22 mouse cellular contexts compared by ENCODE assay signal in genomic region chr1:75407056-75407455, GRCm38 (mm10). TPM values are rescaled to one million over a fixed set of nuclear protein-coding genes. Genes with fewer than 3 reads are reported as not detected.
DNase-seq lines count a peak whose midpoint lies in the region; ATAC-seq and TF ChIP-seq lines count a peak whose summit lies in the region.
"Had no signal": no experiment of that assay in that cellular context is flagged by ENCODE, and none has a peak within 500 bp of the region (broad histone marks: within the 10 kb centered on the region; RNA-seq: fewer than 3 reads in every experiment).

No protein-coding gene starts in this region.

- 73% methylated on average over 9 of the region's 9 CpGs for WGBS in heart, adult 2 months
- WGBS in heart, embryonic 13.5 days, result 76% methylated on average over 9 of the region's 9 CpGs

- peak overlapping the region; percentile 32 for H3K9ac ChIP-seq in heart, adult 2 months (ENCODE audit: low read depth, low read length)
- H3K9ac ChIP-seq in heart, embryonic 13.5 days, result peak overlapping the region; percentile 71
- H3K9ac ChIP-seq: embryonic facial prominence, embryonic 12.5 days; forebrain, embryonic 15.5 days; hindbrain, embryonic 15.5 days had no signal

- no peak for TF ChIP-seq EP300 in heart, adult 2 months (IDR thresholded peaks at IDR 0.05; ENCODE audit: insufficient read depth, low read depth, low read length)

- no peak overlapping the region for H3K4me2 ChIP-seq in heart, embryonic 13.5 days
- H3K4me2 ChIP-seq: embryonic facial prominence, embryonic 12.5 days; forebrain, embryonic 15.5 days; hindbrain, embryonic 15.5 days had no signal

- no peak overlapping the region for H3K4me3 ChIP-seq in heart, adult 2 months
- no peak overlapping the region for H3K4me3 ChIP-seq in heart, embryonic 13.5 days
- H3K4me3 ChIP-seq: embryonic facial prominence, embryonic 12.5 days; forebrain, embryonic 15.5 days; hindbrain, embryonic 15.5 days had no signal

- no peaks in the 10 kb centered on the region for H3K36me3 ChIP-seq in heart, adult 2 months (ENCODE audit: control insufficient read depth, insufficient read depth, low read length)
- peaks cover 91% of the 10 kb centered on the region for H3K36me3 ChIP-seq in heart, embryonic 13.5 days
- H3K36me3 ChIP-seq: G1E had no signal

- no peaks in the 10 kb centered on the region for H3K27me3 ChIP-seq in heart, adult 2 months (ENCODE audit: control insufficient read depth, insufficient read depth, low read length)
- no peaks in the 10 kb centered on the region for H3K27me3 ChIP-seq in heart, embryonic 13.5 days (replicated peaks)
- H3K27me3 ChIP-seq: embryonic facial prominence, embryonic 12.5 days; forebrain, embryonic 15.5 days; hindbrain, embryonic 15.5 days had no signal

- H3K27ac ChIP-seq in heart, adult 2 months, result peak overlapping the region; percentile 40; the same call in 1 of the 2 replicates
- H3K27ac ChIP-seq in heart, embryonic 13.5 days (replicated peaks), result peak overlapping the region; percentile 95
- H3K27ac ChIP-seq: embryonic facial prominence, embryonic 12.5 days; forebrain, embryonic 15.5 days; hindbrain, embryonic 15.5 days had no signal

- no peaks in the 10 kb centered on the region for H3K9me3 ChIP-seq in heart, embryonic 13.5 days
- H3K9me3 ChIP-seq: embryonic facial prominence, embryonic 12.5 days; forebrain, embryonic 15.5 days; G1E; hindbrain, embryonic 15.5 days had no signal

- no peak for TF ChIP-seq POLR2A in heart, adult 2 months (IDR thresholded peaks at IDR 0.05; ENCODE audit: insufficient read depth, low read depth, low read length)

- TF ChIP-seq CTCF in heart, adult 2 months (IDR thresholded peaks at IDR 0.05), result peak; percentile 30

- H3K79me2 ChIP-seq in heart, adult 2 months (replicated peaks; ENCODE audit: control insufficient read depth, insufficient read depth, low read length), result no peaks in the 10 kb centered on the region

- DNase-seq in gastrocnemius, adult 18-20 months (ENCODE audit: low spot score), result peak; percentile 64
- no peak for DNase-seq in gastrocnemius, postnatal 4 days (ENCODE audit: low spot score in 2 of 2)
- DNase-seq in heart, adult 2 months, result no peak
- no peak for DNase-seq in heart, adult 8-10 months (ENCODE audit: low spot score)
- DNase-seq in heart, postnatal 25 days (ENCODE audit: low spot score), result no peak
- DNase-seq in skeletal muscle tissue, adult 2 months (ENCODE audit: low read depth, low spot score), result peak; percentile 81
- DNase-seq in kidney, adult 8-10 months, result no peak
- DNase-seq: adrenal gland, adult 8-10 months; adrenal gland, postnatal 36 days; B cell, adult 2 months; cerebellum, adult 11 months; cerebellum, adult 9-10 months; cerebellum, postnatal 25 days; kidney, adult 2 months had no signal

- no peak for ATAC-seq in heart, embryonic 13.5 days (ENCODE audit: extremely low read depth, insufficient number of reproducible peaks, low FRiP score, low TSS enrichment)
- ATAC-seq: CD4-positive, CD25-positive, alpha-beta regulatory T cell, adult 4 months; forebrain, embryonic 15.5 days; intestine, embryonic 16.5 days had no signal

- no peaks in the 10 kb centered on the region; the same call in 1 of the 2 replicates for H3K4me1 ChIP-seq in heart, adult 2 months (ENCODE audit: control insufficient read depth, insufficient read depth, low read length)
- peaks cover 76% of the 10 kb centered on the region for H3K4me1 ChIP-seq in heart, embryonic 13.5 days
- H3K4me1 ChIP-seq: embryonic facial prominence, embryonic 12.5 days; forebrain, embryonic 15.5 days; hindbrain, embryonic 15.5 days had no signal

- intact Hi-C loops in heart, adult 2 months (cut with DNase I), result loop anchor here (5.0 kb wide), 1 partner anchor 35 kb away; no protein-coding TSS in a partner anchor
- intact Hi-C loops in heart, postnatal 25 days (cut with DNase I), result loop anchor here (5.0 kb wide), 1 partner anchor 35 kb away; no protein-coding TSS in a partner anchor

RNA-seq across cellular contexts. Expression of gene Gmppa, which starts 28.7 kb away (rescaled TPM):
- total RNA-seq in gastrocnemius, adult 18-20 months (2021), result 10 to 100 TPM; 37.3 to 44.6 TPM
- total RNA-seq in gastrocnemius, postnatal 4 days (2021), result 10 to 100 TPM; 43.5 to 49.3 TPM
- total RNA-seq in heart, adult 2 months (2021), result 10 to 100 TPM; 38.9 to 39.9 TPM
- polyA plus RNA-seq in heart, adult 2 months (2012; rRNA removed), result 91.3 and 94.6 TPM in 2 replicates
- 10 to 100 TPM; 34.1 to 44.8 (median 40.8) TPM for total RNA-seq in heart, adult 8-10 months (2022)
- polyA plus RNA-seq in heart, embryonic 13.5 days (2015; fragmentation: Nextera tagmentation; extraction: Ambion mirVana), result 70.7 and 73.7 TPM in 2 replicates
- 10 to 100 TPM; 36.6 to 37.3 TPM for total RNA-seq in heart, postnatal 25 days (2021)

RNA-seq across cellular contexts. Expression of gene Speg, which starts 32.0 kb away (rescaled TPM):
- total RNA-seq in gastrocnemius, adult 18-20 months (2021), result 100 to 1,000 TPM; 255 to 257 TPM
- 100 to 1,000 TPM; 156 to 170 TPM for total RNA-seq in gastrocnemius, postnatal 4 days (2021)
- 100 to 1,000 TPM; 131 to 135 TPM for total RNA-seq in heart, adult 2 months (2021)
- 94.0 and 109 TPM in 2 replicates for polyA plus RNA-seq in heart, adult 2 months (2012; rRNA removed)
- 100 to 1,000 TPM; 131 to 145 (median 137) TPM for total RNA-seq in heart, adult 8-10 months (2022)
- 55.1 and 58.8 TPM in 2 replicates for polyA plus RNA-seq in heart, embryonic 13.5 days (2015; fragmentation: Nextera tagmentation; extraction: Ambion mirVana)
- 100 to 1,000 TPM; 141 to 144 TPM for total RNA-seq in heart, postnatal 25 days (2021)

RNA-seq across cellular contexts. Expression of gene Asic4, which starts 43.2 kb away (rescaled TPM):
- total RNA-seq in gastrocnemius, adult 18-20 months (2021), result not detected
- total RNA-seq in gastrocnemius, postnatal 4 days (2021), result under 1 TPM in 1 of 2 experiments, not detected in 1; 0.13 TPM
- total RNA-seq in heart, adult 2 months (2021), result not detected
- not detected in 2 replicates for polyA plus RNA-seq in heart, adult 2 months (2012; rRNA removed)
- total RNA-seq in heart, adult 8-10 months (2022), result not detected
- polyA plus RNA-seq in heart, embryonic 13.5 days (2015; fragmentation: Nextera tagmentation; extraction: Ambion mirVana), result 0.28 and 0.31 TPM in 2 replicates
- not detected for total RNA-seq in heart, postnatal 25 days (2021)
- total RNA-seq: granulocyte monocyte progenitor cell, adult 5-6 weeks had no signal
- polyA plus RNA-seq: CD4-positive, CD25-positive, alpha-beta regulatory T cell, adult 4 months had no signal

RNA-seq across cellular contexts. Expression of gene Des, which starts 46.9 kb away (rescaled TPM):
- 1,000 to 10,000 TPM; 2,427 to 2,600 TPM for total RNA-seq in gastrocnemius, adult 18-20 months (2021)
- 1,000 to 10,000 TPM; 1,760 to 1,859 TPM for total RNA-seq in gastrocnemius, postnatal 4 days (2021)
- 1,000 to 10,000 TPM; 1,224 to 1,521 TPM for total RNA-seq in heart, adult 2 months (2021)
- polyA plus RNA-seq in heart, adult 2 months (2012; rRNA removed), result 719 and 781 TPM in 2 replicates
- 1,000 to 10,000 TPM; 1,263 to 1,551 (median 1,367) TPM for total RNA-seq in heart, adult 8-10 months (2022)
- polyA plus RNA-seq in heart, embryonic 13.5 days (2015; fragmentation: Nextera tagmentation; extraction: Ambion mirVana), result 393 and 426 TPM in 2 replicates
- 1,000 to 10,000 TPM; 1,261 to 1,294 TPM for total RNA-seq in heart, postnatal 25 days (2021)
- total RNA-seq: granulocyte monocyte progenitor cell, adult 5-6 weeks had no signal
- polyA plus RNA-seq: CD4-positive, CD25-positive, alpha-beta regulatory T cell, adult 4 months had no signal

Comparison
In these comparisons a context has a peak if more than half of its experiments do, and no peak if none do; other contexts are left out.
1. DNase-seq: peak in gastrocnemius, adult 18-20 months (single experiment) and skeletal muscle tissue, adult 2 months (single experiment); none in gastrocnemius, postnatal 4 days (0 of 2), heart, adult 2 months (0 of 2), heart, adult 8-10 months (single experiment), heart, postnatal 25 days (single experiment) and kidney, adult 8-10 months (0 of 2).